Mouse (Mus musculus) midbrain, postnatal 0 days (tissue): ENCODE measurements around the gene Cldn14. TPM values are rescaled to one million over a fixed set of nuclear protein-coding genes. Genes with fewer than 3 reads are reported as not detected.

Experiments used
- ATAC-seq: fragments of 200-750 bp; cut with Nextera tagmentation; 2 replicates; pipeline ENCODE4 v1.8.0; 2017; ENCODE audit warnings: moderate number of reproducible peaks, mild to moderate bottlenecking, moderate TSS enrichment, moderate library complexity; ENCODE audit not compliant: low FRiP score
- DNase-seq: peaks from one replicate; pipeline ENCODE4 v3.0.0-alpha.2; 2015; ENCODE audit warnings: low spot score
- H3K27ac ChIP-seq: fragments of 300-500 bp; sonication (generic); 2 replicates; pipeline ENCODE4 v1.5.1; 2014; ENCODE audit warnings: low read depth, mild to moderate bottlenecking, low read length, mixed read lengths
- H3K27me3 ChIP-seq: fragments of 300-500 bp; sonication (generic); 2 replicates; pipeline ENCODE4 v1.6.1; 2014; ENCODE audit warnings: low read length, control low read depth, mixed read lengths; ENCODE audit not compliant: insufficient read depth
- H3K36me3 ChIP-seq: fragments of 300-500 bp; sonication (generic); 2 replicates; pipeline ENCODE4 v1.6.1; 2014; ENCODE audit warnings: low read length, control low read depth, mixed read lengths; ENCODE audit not compliant: insufficient read depth
- H3K4me1 ChIP-seq: fragments of 300-500 bp; sonication (generic); 2 replicates; pipeline ENCODE4 v1.6.1; 2014; ENCODE audit warnings: mild to moderate bottlenecking, control low read depth, antibody characterized with exemption, low read length, mixed read lengths; ENCODE audit not compliant: insufficient read depth
- H3K4me2 ChIP-seq: fragments of 300-500 bp; sonication (generic); 2 replicates; pipeline ENCODE4 v1.6.1; 2014; ENCODE audit warnings: low read depth, mild to moderate bottlenecking, low read length, mixed read lengths; ENCODE audit not compliant: poor library complexity, severe bottlenecking
- H3K4me3 ChIP-seq: fragments of 300-500 bp; sonication (generic); 2 replicates; pipeline ENCODE4 v1.5.1; 2014; ENCODE audit warnings: low read depth, mild to moderate bottlenecking, low read length, moderate library complexity
- H3K9ac ChIP-seq: fragments of 300-500 bp; sonication (generic); replicated peaks from 2 replicates; pipeline ENCODE4 v1.6.1; 2014; ENCODE audit warnings: mild to moderate bottlenecking, low read length, moderate library complexity, mixed read lengths; ENCODE audit not compliant: poor library complexity, severe bottlenecking
- H3K9me3 ChIP-seq: fragments of 300-500 bp; sonication (generic); 2 replicates; pipeline ENCODE4 v1.6.1; 2016; ENCODE audit warnings: low read length, control low read depth
- CTCF ChIP-seq: IDR thresholded peaks from 2 replicates; pipeline ENCODE4 v1.5.1; 2016; ENCODE audit warnings: antibody characterized with exemption, mild to moderate bottlenecking
- WGBS: fragments of 180-500 bp; shearing (Covaris S2); extraction: QIAGEN DNeasy Blood & Tissue Kit; methylation state at CpG from one replicate; pipeline ENCODE4 v1.1.7; 2014; 5-methylcytosine and 5-hydroxymethylcytosine counted together
- polyA plus RNA-seq: library from polyadenylated mRNA; unstranded; fragments of >200 nt; fragmentation: Nextera tagmentation; extraction: Ambion mirVana; gene quantifications from 2 replicates; pipeline ENCODE4 v1.2.1, GENCODE M21; 2015
- total RNA-seq: library from RNA; depleted of rRNA; stranded (reverse); fragments of >200 nt; gene quantifications from 2 replicates; pipeline ENCODE4 v1.2.3, GENCODE M21; 2014

Cldn14 gene
- total and polyA plus RNA-seq, 2 experiments from 2014 or later: 0.12 TPM; not detected in 1

DNA sequence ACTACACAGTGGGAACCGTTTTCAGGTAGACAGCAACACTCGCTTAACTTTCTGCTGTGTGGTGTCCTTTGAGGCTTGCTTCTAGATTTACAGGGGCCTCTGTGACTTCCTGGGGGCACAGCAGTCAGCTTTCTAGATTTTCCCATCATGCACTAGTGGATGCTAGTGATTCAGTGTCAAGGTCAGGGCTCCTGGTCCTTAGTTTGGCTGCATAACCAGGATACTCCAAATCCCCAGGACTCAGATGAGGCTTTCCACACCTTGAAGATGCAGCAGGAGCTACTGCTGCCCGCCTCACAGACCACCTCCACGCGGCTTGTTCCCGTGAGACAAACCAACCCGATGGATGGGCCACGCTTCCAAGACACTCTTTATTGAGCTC lies 90.0 kb downstream of the Cldn14 start:
- ATAC-seq (no peak), DNase-seq (no peak)
- Histone ChIP-seq H3K9ac (no peak overlapping the region), H3K9me3 (no peaks in the 10 kb centered on the region), H3K4me1 (no peaks in the 10 kb centered on the region), H3K4me3 (no peak overlapping the region), H3K27me3 (no peaks in the 10 kb centered on the region), H3K27ac (no peak overlapping the region), H3K36me3 (no peaks in the 10 kb centered on the region), H3K4me2 (peak overlapping the region; percentile 30; the same call in 1 of the 2 replicates)
- 61% methylated on average over 8 of the region's 8 CpGs for WGBS
- no peak for TF ChIP-seq CTCF

DNA sequence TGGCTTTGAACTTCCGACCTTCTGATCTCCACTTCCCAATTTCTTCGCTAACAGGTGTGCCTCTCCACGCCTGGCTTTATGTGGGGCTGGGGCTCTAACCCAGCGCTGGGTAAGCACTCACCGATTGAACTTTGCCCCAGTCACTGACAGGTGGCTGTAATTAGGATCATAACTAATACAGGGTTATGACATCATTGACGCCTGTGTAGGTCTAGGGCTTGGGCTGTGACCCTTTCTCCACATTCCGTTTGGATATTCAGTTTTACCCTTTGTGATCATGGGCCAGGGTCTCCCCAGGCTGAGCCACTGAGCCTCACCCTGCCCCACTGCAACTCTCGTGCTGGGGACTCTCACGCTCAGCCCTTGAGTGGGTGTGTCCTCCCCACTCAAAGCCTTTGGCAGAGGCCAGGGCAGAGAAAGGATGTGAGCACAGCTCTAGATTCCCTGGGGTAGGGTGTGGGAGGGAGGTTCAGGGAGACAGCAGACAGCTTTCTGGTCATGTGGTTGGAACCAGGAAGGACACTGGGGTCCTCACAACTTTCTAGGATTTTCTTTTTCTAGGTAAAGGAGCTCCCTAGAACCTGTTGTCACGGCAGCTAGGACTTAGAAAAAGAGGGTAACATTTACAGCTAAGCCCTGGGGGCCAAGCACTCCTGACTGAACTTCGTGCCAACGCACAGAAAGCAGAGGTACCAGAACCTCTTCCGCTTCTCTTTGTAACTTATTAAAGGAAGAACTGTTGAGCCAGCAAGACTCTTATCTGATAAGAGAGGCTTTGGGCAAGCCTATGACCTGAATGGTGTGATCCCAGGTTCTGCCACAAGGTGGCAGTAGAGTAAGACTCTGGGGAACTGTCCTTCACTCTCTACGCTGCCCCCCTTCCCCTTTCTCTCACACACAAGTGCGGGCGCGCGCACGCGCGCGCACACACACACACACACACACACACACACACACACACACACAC lies 90.6 kb downstream of the Cldn14 start:
- Histone ChIP-seq H3K9me3 (no peaks in the 10 kb centered on the region), H3K4me2 (peak overlapping the region; percentile 30; the same call in 1 of the 2 replicates), H3K4me1 (no peaks in the 10 kb centered on the region), H3K4me3 (no peak overlapping the region), H3K9ac (no peak overlapping the region), H3K27me3 (no peaks in the 10 kb centered on the region), H3K27ac (no peak overlapping the region), H3K36me3 (no peaks in the 10 kb centered on the region)
- ATAC-seq (0 out of 2 replicates have a peak, but pooled peaks have one; percentile 16), DNase-seq (peak; percentile 89)
- TF ChIP-seq CTCF: peak; percentile 88
- WGBS: 60% methylated on average over 14 of the region's 22 CpGs

DNA sequence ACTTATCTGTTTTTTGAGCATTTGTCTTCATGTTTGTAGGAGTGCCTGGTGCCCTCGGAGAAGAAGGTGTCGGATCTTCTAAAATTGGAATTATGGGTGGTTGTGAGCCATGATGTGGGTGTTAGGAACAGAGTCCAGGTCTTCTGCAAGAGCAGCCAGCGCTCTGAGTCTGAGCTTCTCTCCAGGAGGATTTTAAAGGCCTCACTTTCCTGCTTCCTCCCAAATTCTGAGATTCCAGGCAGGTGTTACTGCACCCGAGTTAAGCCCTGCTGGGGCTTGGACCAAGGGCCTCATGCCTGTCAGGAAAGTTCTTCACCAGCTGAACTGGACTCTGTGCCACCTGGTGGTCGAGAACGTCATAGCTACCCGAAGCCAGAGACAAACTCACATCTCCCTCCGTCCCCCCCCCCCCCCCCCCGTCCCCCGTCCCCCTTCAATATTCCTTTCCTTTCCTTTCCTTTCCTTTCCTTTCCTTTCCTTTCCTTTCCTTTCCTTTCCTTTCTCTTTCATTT lies 93.2 kb downstream of the Cldn14 start:
- DNase-seq (no peak), ATAC-seq (no peak)
- H3K27ac ChIP-seq: no peak overlapping the region
- H3K4me1 ChIP-seq: no peaks in the 10 kb centered on the region
- H3K4me3 ChIP-seq: no peak overlapping the region
- H3K4me2 ChIP-seq: no peak overlapping the region
- H3K9ac ChIP-seq: no peak overlapping the region
- TF ChIP-seq CTCF: peak; percentile 34; the same call in 1 of the 2 replicates
- H3K9me3 ChIP-seq: no peaks in the 10 kb centered on the region
- H3K36me3 ChIP-seq: no peaks in the 10 kb centered on the region
- WGBS: 38% methylated on average over 8 of the region's 10 CpGs
- H3K27me3 ChIP-seq: no peaks in the 10 kb centered on the region

DNA sequence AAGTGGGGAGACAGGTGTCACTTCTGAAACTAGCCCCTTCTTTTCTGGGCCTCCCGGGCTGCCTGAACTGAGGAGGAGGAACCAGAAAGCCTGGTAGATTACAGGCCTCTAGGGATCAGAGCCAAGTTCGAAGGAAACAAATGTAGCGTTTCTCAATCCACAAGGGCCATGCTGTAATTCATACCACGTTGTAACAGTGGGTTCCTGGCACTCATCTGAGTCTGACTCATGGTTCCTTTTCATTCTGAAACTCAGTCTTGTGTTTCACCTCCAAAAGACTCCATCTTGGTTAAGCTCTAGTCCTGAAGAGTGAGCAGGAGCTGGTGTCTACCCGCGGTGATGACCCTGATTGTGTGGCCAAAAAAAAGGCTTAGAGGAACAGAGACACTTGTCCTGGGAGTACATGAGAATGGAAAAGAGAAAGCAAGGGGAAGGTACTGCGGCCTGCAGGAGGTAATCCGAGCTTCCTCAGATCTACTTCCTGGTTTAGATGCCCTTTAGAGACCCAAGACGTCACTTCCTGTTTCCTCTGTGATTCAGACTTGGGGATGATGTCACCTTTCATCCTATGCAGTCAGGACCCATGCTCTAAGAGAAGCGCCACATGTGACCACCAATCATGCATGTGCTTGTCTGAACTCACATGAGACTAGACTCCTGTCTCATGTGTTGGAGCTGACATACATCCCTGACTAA lies 94.6 kb downstream of the Cldn14 start:
- Histone ChIP-seq H3K4me2 (no peak overlapping the region), H3K9ac (no peak overlapping the region), H3K4me3 (no peak overlapping the region), H3K27me3 (no peaks in the 10 kb centered on the region), H3K4me1 (no peaks in the 10 kb centered on the region), H3K9me3 (no peaks in the 10 kb centered on the region), H3K36me3 (no peaks in the 10 kb centered on the region), H3K27ac (no peak overlapping the region)
- TF ChIP-seq CTCF: no peak
- DNase-seq (no peak), ATAC-seq (no peak)
- 81% methylated on average over 10 of the region's 10 CpGs for WGBS

DNA sequence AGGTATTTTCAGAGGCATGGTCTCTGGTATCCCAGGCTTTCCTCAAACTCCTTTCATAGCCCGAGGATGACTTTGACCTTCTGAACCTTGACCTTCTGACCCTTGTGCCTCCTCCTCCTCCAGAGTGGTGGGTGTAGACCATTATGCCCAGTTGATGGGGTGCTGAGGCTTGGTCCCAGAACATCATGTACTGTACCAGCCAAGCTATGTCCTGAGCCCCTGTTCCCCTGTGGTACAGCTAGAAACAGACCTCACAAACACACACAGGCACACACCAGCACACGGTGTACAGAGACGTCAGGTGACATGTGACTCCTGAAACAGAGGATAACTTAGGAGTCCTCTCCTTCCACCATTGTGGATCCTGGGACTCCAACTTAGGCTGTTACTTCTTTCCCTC lies 95.8 kb downstream of the Cldn14 start:
- Histone ChIP-seq H3K4me2 (no peak overlapping the region), H3K9ac (no peak overlapping the region), H3K4me3 (no peak overlapping the region), H3K9me3 (no peaks in the 10 kb centered on the region), H3K36me3 (no peaks in the 10 kb centered on the region), H3K27ac (no peak overlapping the region), H3K4me1 (no peaks in the 10 kb centered on the region), H3K27me3 (no peaks in the 10 kb centered on the region)
- DNase-seq (no peak), ATAC-seq (no peak)
- 66% methylated on average over 3 of the region's 3 CpGs for WGBS
- TF ChIP-seq CTCF: no peak
